Mouse (Mus musculus) neutrophil, adult 83 days (primary cell): ENCODE data around the gene Gm20830. TPM values are rescaled to one million over a fixed set of nuclear protein-coding genes. Genes with fewer than 3 reads are reported as not detected.

Experiments used
- total RNA-seq, 2 experiments: library from RNA; stranded (reverse); gene quantifications; one replicate each; pipeline ENCODE4 v1.2.4; 2023

Gm20830 gene
- total RNA-seq = not detected

GRCm38 (mm10) chrY:6918182-6918581, at the start of gene Gm20830:
Gene Gm20830, minus strand, starts transcription at chrY:6918282.

Other genes starting within 250 kb of the Gm20830 start
- not detected for gene Gm21719, start 235.4 kb downstream of the Gm20830 start, total RNA-seq